Comparison of ENCODE assay signal across 9 mouse cellular contexts in the genomic region with DNA sequence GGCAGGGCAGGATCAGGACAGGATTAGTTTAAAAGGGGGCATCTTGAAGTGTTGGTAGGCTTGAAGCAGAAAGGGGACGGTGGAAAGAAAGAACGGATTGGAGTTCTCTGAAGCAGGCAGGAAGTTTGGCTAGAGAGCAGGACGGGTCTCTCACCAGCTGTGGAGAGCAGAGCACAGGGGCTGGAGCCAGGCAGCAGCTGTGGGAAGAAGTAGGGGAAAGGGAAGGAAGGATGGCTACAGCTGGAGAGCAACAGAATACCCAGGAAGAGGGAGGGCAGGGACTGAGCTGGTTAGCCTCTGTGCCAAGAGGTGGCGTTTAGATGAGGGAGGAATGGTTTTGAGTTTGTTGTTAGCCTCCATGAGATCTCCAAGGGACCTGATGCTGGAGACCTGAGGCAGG. TPM values are rescaled to one million over a fixed set of nuclear protein-coding genes. Genes with fewer than 3 reads are reported as not detected.
A peak's percentile ranks its signal among the peaks of the same experiment; 100 is the strongest.
DNase-seq lines count a peak whose midpoint lies in the region; ATAC-seq lines count a peak whose summit lies in the region.
"Had no signal": no experiment of that assay in that cellular context is flagged by ENCODE, and none has a peak within 500 bp of the region (broad histone marks: within the 10 kb centered on the region; RNA-seq: fewer than 3 reads in every experiment).

No protein-coding gene starts in this region.

- H3K4me3 ChIP-seq in intestine, embryonic 16.5 days (ENCODE audit: low read length): no peak overlapping the region
- no peak overlapping the region for H3K4me3 ChIP-seq in midbrain, embryonic 15.5 days

- H3K4me1 ChIP-seq in intestine, embryonic 16.5 days (ENCODE audit: control insufficient read depth, insufficient read depth, low read length): peaks cover 15% of the 10 kb centered on the region; the same call in 1 of the 2 replicates
- H3K4me1 ChIP-seq in midbrain, embryonic 15.5 days: peaks cover 35% of the 10 kb centered on the region

- peak; percentile 66 for DNase-seq in gastrocnemius, postnatal 14 days
- no peak for DNase-seq in gastrocnemius, postnatal 10 days
- DNase-seq in heart, adult 18-20 months: peak; percentile 65 to 79
- DNase-seq in right cerebral cortex, adult 18-20 months: no peak
- DNase-seq in thymus, postnatal 0 days (ENCODE audit: low spot score): no peak
- no peak for DNase-seq in urinary bladder, postnatal 14 days (ENCODE audit: low spot score)

- intact Hi-C loops in gastrocnemius, postnatal 14 days (cut with DNase I; ENCODE audit: low total_unique reads): no loop called here

- WGBS in intestine, embryonic 16.5 days: 33% methylated on average over 4 of the region's 4 CpGs
- 31% methylated on average over 4 of the region's 4 CpGs for WGBS in midbrain, embryonic 15.5 days

- H3K27ac ChIP-seq in intestine, embryonic 16.5 days (ENCODE audit: low read length): peak overlapping the region; percentile 73
- H3K27ac ChIP-seq in midbrain, embryonic 15.5 days: no peak overlapping the region

- H3K9ac ChIP-seq in intestine, embryonic 16.5 days (ENCODE audit: low read depth, low read length): peak overlapping the region; percentile 20; the same call in 1 of the 2 replicates
- no peak overlapping the region for H3K9ac ChIP-seq in midbrain, embryonic 15.5 days

- no peaks in the 10 kb centered on the region for H3K36me3 ChIP-seq in intestine, embryonic 16.5 days (ENCODE audit: control insufficient read depth, insufficient read depth, low read length)
- no peaks in the 10 kb centered on the region for H3K36me3 ChIP-seq in midbrain, embryonic 15.5 days (replicated peaks)

- no peaks in the 10 kb centered on the region for H3K27me3 ChIP-seq in intestine, embryonic 16.5 days (replicated peaks; ENCODE audit: control insufficient read depth, insufficient read depth, low read length)
- no peaks in the 10 kb centered on the region for H3K27me3 ChIP-seq in midbrain, embryonic 15.5 days (replicated peaks)

- ATAC-seq in intestine, embryonic 16.5 days: 0 out of 2 replicates have a peak, but pooled peaks have one; percentile 34
- ATAC-seq in midbrain, embryonic 15.5 days (replicated peaks): no peak
- ATAC-seq: CD4-positive, CD25-positive, alpha-beta regulatory T cell, adult 4 months had no signal

- H3K9me3 ChIP-seq in intestine, embryonic 16.5 days (ENCODE audit: control insufficient read depth, low read length): no peaks in the 10 kb centered on the region
- no peaks in the 10 kb centered on the region for H3K9me3 ChIP-seq in midbrain, embryonic 15.5 days

- no peak overlapping the region for H3K4me2 ChIP-seq in intestine, embryonic 16.5 days (ENCODE audit: low read depth, low read length)
- H3K4me2 ChIP-seq in midbrain, embryonic 15.5 days: 0 out of 2 replicates have a peak overlapping the region, but pooled peaks have one; percentile 74

RNA-seq across cellular contexts. Expression of a gene that starts 0.7 kb away (rescaled TPM):
- 10 to 100 TPM; 48.5 to 50.0 TPM for total RNA-seq in gastrocnemius, postnatal 14 days (2021)
- total RNA-seq in gastrocnemius, postnatal 10 days (2021): 10 to 100 TPM; 50.5 to 60.6 TPM
- 10 to 100 TPM; 40.0 to 43.8 TPM for total RNA-seq in heart, adult 18-20 months (2021)
- polyA plus RNA-seq in intestine, embryonic 16.5 days (2015; fragmentation: Nextera tagmentation; extraction: Ambion mirVana): 8.0 and 8.5 TPM in 2 replicates
- polyA plus RNA-seq in midbrain, embryonic 15.5 days (2015; fragmentation: Nextera tagmentation; extraction: Ambion mirVana): 50.2 and 54.6 TPM in 2 replicates
- polyA plus RNA-seq in thymus, postnatal 0 days (2015; fragmentation: Nextera tagmentation; extraction: Ambion mirVana): 10.7 and 11.4 TPM in 2 replicates

RNA-seq across cellular contexts. Expression of a gene that starts 29.1 kb away (rescaled TPM):
- total RNA-seq in gastrocnemius, postnatal 14 days (2021): 10 to 100 TPM; 39.2 to 43.5 TPM
- 10 to 100 TPM; 44.0 to 46.4 TPM for total RNA-seq in gastrocnemius, postnatal 10 days (2021)
- total RNA-seq in heart, adult 18-20 months (2021): 10 to 100 TPM; 35.0 to 38.4 TPM
- polyA plus RNA-seq in intestine, embryonic 16.5 days (2015; fragmentation: Nextera tagmentation; extraction: Ambion mirVana): 23.3 and 24.1 TPM in 2 replicates
- polyA plus RNA-seq in midbrain, embryonic 15.5 days (2015; fragmentation: Nextera tagmentation; extraction: Ambion mirVana): 50.6 and 52.2 TPM in 2 replicates
- 32.8 and 33.1 TPM in 2 replicates for polyA plus RNA-seq in thymus, postnatal 0 days (2015; fragmentation: Nextera tagmentation; extraction: Ambion mirVana)

RNA-seq across cellular contexts. Expression of a gene that starts 50.0 kb away (rescaled TPM):
- total RNA-seq in gastrocnemius, postnatal 14 days (2021): 10 to 100 TPM; 58.0 to 76.3 TPM
- 100 to 1,000 TPM in 1 of 2 experiments, 10 to 100 TPM in 1; 89.5 to 128 TPM for total RNA-seq in gastrocnemius, postnatal 10 days (2021)
- 100 to 1,000 TPM in 1 of 2 experiments, 10 to 100 TPM in 1; 88.5 to 102 TPM for total RNA-seq in heart, adult 18-20 months (2021)
- 169 and 170 TPM in 2 replicates for polyA plus RNA-seq in intestine, embryonic 16.5 days (2015; fragmentation: Nextera tagmentation; extraction: Ambion mirVana)
- 229 and 241 TPM in 2 replicates for polyA plus RNA-seq in midbrain, embryonic 15.5 days (2015; fragmentation: Nextera tagmentation; extraction: Ambion mirVana)
- 308 and 311 TPM in 2 replicates for polyA plus RNA-seq in thymus, postnatal 0 days (2015; fragmentation: Nextera tagmentation; extraction: Ambion mirVana)

Comparison
In these comparisons a context has a peak if more than half of its experiments do, and no peak if none do; other contexts are left out.
1. DNase-seq: peak in gastrocnemius, postnatal 14 days (single experiment) and heart, adult 18-20 months (2 of 2); none in gastrocnemius, postnatal 10 days (single experiment), right cerebral cortex, adult 18-20 months (single experiment), thymus, postnatal 0 days (single experiment) and urinary bladder, postnatal 14 days (single experiment).